Mouse (Mus musculus) forebrain, postnatal 0 days (tissue): ENCODE results near the gene Hfe. TPM values are rescaled to one million over a fixed set of nuclear protein-coding genes. Genes with fewer than 3 reads are reported as not detected.
"Not testable (repeated sequence)": the region's sequence is repeated elsewhere in the genome, so short reads cannot be mapped to it uniquely, and the experiment has no call there.

Experiments
- ATAC-seq: fragments of 200-750 bp; cut with Nextera tagmentation; 2 replicates; pipeline ENCODE4 v1.8.0; 2017; ENCODE audit warnings: mild to moderate bottlenecking, moderate library complexity
- DNase-seq: peaks from one replicate; pipeline ENCODE4 v3.0.0-alpha.2; 2015
- H3K27ac ChIP-seq: fragments of 300-500 bp; sonication (generic); 2 replicates; pipeline ENCODE4 v1.5.1; 2014; ENCODE audit warnings: low read depth, mild to moderate bottlenecking, antibody characterized with exemption, low read length, moderate library complexity, mixed read lengths
- H3K27me3 ChIP-seq: fragments of 300-500 bp; sonication (generic); 2 replicates; pipeline ENCODE4 v1.6.1; 2014; ENCODE audit warnings: mild to moderate bottlenecking, low read length, mixed read lengths; ENCODE audit not compliant: insufficient read depth
- H3K36me3 ChIP-seq: fragments of 300-500 bp; sonication (generic); 2 replicates; pipeline ENCODE4 v1.6.1; 2014; ENCODE audit warnings: mild to moderate bottlenecking, moderate library complexity; ENCODE audit not compliant: insufficient read depth
- H3K4me1 ChIP-seq: fragments of 300-500 bp; sonication (generic); 2 replicates; pipeline ENCODE4 v1.6.1; 2014; ENCODE audit warnings: antibody characterized with exemption; ENCODE audit not compliant: insufficient read depth
- H3K4me2 ChIP-seq: fragments of 300-500 bp; sonication (generic); 2 replicates; pipeline ENCODE4 v1.6.1; 2014; ENCODE audit warnings: low read depth, mild to moderate bottlenecking, moderate library complexity
- H3K4me3 ChIP-seq: fragments of 300-500 bp; sonication (generic); 2 replicates; pipeline ENCODE4 v1.5.1; 2014; ENCODE audit warnings: low read depth, low read length, mixed read lengths
- H3K9ac ChIP-seq: fragments of 300-500 bp; sonication (generic); 2 replicates; pipeline ENCODE4 v1.6.1; 2014; ENCODE audit warnings: mild to moderate bottlenecking
- H3K9me3 ChIP-seq: fragments of 300-500 bp; sonication (generic); 2 replicates; pipeline ENCODE4 v1.6.1; 2016; ENCODE audit warnings: low read length
- CTCF ChIP-seq: sonication (generic); IDR thresholded peaks from 2 replicates; pipeline ENCODE4 v1.5.1; 2016; ENCODE audit warnings: antibody characterized with exemption, control low read depth, low read depth
- WGBS: fragments of 180-500 bp; shearing (Covaris S2); extraction: QIAGEN DNeasy Blood & Tissue Kit; methylation state at CpG from one replicate; pipeline ENCODE4 v1.1.7; 2014; 5-methylcytosine and 5-hydroxymethylcytosine counted together
- polyA plus RNA-seq: library from polyadenylated mRNA; unstranded; fragments of >200 nt; fragmentation: Nextera tagmentation; extraction: Ambion mirVana; gene quantifications from 2 replicates; pipeline ENCODE4 v1.2.1, GENCODE M21; 2015
- total RNA-seq: library from RNA; depleted of rRNA; stranded (reverse); fragments of >200 nt; gene quantifications from 2 replicates; pipeline ENCODE4 v1.2.3, GENCODE M21; 2014

The Hfe gene
- total and polyA plus RNA-seq, 2 experiments from 2014 or later: 3.6 to 6.0 TPM

- Histone ChIP-seq H3K27me3 (no peaks in the 10 kb centered on the region), H3K9ac (no peak overlapping the region), H3K36me3 (no peaks in the 10 kb centered on the region), H3K4me3 (no peak overlapping the region), H3K4me1 (no peaks in the 10 kb centered on the region), H3K27ac (no peak overlapping the region), H3K4me2 (no peak overlapping the region), H3K9me3 (no peaks in the 10 kb centered on the region)
- no peak for TF ChIP-seq CTCF
- ATAC-seq: no peak
- no peak for DNase-seq
- 88% methylated on average over 18 of the region's 18 CpGs for WGBS
These were observed 18.0 kb upstream of the Hfe start for GRCm38 (mm10) chr13:23728472-23729191.

GRCm38 (mm10) chr13:23725213-23725612 is 14.6 kb upstream of the Hfe start:
- Histone ChIP-seq H3K4me1 (no peaks in the 10 kb centered on the region), H3K4me3 (no peak overlapping the region), H3K27ac (no peak overlapping the region), H3K36me3 (no peaks in the 10 kb centered on the region), H3K4me2 (no peak overlapping the region), H3K9me3 (no peaks in the 10 kb centered on the region), H3K27me3 (no peaks in the 10 kb centered on the region), H3K9ac (no peak overlapping the region)
- WGBS: 50% methylated on average over 1 of the region's 1 CpGs
- DNase-seq: no peak
- ATAC-seq: no peak
- no peak for TF ChIP-seq CTCF

- no peak overlapping the region for H3K4me3 ChIP-seq
- no peaks in the 10 kb centered on the region for H3K27me3 ChIP-seq
- H3K9me3 ChIP-seq: no peaks in the 10 kb centered on the region
- TF ChIP-seq CTCF: no peak
- no peak overlapping the region for H3K27ac ChIP-seq
- no peaks in the 10 kb centered on the region for H3K36me3 ChIP-seq
- no peak overlapping the region for H3K9ac ChIP-seq
- DNase-seq: no peak
- no peak for ATAC-seq
- no peak overlapping the region for H3K4me2 ChIP-seq
- H3K4me1 ChIP-seq: no peaks in the 10 kb centered on the region
- 92% methylated on average over 4 of the region's 4 CpGs for WGBS
These were observed 13.6 kb upstream of the Hfe start for GRCm38 (mm10) chr13:23724239-23724638.

DNA sequence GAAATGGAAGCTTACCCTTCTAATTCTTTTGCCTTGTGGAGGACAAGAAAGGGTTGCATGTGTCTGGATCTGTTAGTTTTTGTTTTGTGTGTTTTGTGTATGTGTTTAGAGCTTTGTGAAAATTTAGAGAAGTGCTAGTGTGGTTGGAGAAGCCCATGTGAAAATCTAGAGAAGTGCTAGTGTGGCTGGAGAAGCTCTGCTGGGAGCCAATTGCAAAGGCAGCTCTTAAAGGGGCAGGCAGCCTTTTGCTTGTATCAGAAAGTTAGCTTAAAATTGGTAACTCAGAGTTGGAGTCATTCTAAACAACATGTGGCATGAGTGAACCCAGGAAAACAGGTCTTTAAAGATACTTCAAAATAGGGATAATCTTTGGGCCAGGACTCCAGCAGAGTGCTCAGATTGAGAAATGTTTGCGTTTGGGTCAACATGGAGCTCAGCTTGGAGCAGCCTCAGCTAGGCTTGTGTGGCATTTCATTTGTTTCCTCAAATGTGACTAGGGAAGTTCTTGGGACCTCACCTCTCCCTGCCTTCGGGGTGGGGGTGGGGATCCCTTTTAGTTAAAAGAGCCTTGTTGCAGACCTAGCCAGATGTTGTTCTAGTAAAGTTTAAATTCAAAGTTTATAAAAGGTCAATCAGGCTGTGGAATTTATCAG is 7.1 kb upstream of the Hfe start:
- whole genome bisulfite sequencing: 15% methylated on average over 2 of the region's 2 CpGs
- H3K27ac ChIP-seq, H3K36me3 ChIP-seq, H3K9me3 ChIP-seq, H3K4me1 ChIP-seq, H3K27me3 ChIP-seq, H3K9ac ChIP-seq, H3K4me2 ChIP-seq, ATAC-seq, H3K4me3 ChIP-seq, DNase-seq: not testable (repeated sequence)

DNA sequence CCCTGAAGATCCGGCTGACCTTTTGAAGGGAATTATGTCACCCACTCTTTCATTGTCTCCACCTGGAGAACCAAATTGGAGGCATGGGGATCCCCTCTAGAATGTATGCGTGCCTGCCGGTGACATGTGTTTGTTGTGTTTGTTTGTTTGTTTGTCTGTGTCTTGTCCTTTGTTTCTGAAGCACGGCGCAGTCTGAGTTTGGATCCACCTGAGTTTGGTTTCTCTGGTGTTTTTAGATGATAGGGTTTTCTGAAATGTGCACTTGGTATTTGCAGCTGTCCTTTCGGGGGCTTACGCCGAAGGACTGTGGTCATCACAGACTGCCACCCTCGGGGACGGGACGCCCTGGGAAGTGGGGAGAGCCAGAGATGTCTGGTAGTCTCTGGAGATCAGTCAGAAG is 6.5 kb upstream of the Hfe start:
- Histone ChIP-seq H3K4me1 (no peaks in the 10 kb centered on the region), H3K27ac (no peak overlapping the region), H3K27me3 (no peaks in the 10 kb centered on the region), H3K9me3 (no peaks in the 10 kb centered on the region), H3K4me3 (no peak overlapping the region), H3K36me3 (no peaks in the 10 kb centered on the region), H3K9ac (no peak overlapping the region), H3K4me2 (no peak overlapping the region)
- ATAC-seq: no peak
- 60% methylated on average over 11 of the region's 11 CpGs for WGBS
- no peak for TF ChIP-seq CTCF
- no peak for DNase-seq

DNA sequence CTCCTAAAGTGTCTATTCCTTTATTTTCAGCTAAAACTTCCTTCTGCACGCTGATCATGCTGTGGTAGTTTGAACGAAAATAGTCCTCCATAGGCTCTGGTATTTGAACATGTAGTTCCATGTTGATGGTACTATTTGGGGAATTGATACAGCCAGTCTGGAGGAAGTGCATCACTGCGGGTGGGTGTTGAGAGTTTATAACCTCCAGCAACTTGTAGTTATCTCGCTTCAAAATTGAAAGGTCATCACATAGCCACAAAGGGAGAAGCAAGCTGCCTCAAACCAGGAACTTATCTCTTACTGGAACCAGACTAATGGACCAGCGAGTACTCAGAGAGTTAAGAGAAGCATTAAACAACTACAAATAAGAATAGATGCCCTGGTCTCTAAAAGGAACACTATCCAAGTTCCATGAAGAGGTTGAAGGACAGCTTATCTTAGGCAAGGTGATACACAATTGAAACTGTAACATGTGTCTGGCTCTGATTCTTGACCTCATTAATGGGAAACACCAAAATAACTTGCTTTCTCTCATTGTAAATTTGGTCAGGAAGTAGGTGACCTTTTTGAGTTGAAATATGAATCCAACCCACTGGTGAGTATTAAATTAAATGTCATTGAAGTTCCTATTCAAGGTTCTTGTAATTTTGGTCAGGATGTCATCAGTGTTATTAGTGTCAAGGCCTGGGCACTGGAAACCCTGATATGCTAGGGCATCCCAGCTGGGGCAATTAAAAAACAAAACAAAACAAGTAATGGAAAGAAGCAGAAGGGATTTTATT is 5.8 kb upstream of the Hfe start:
- no peak for TF ChIP-seq CTCF
- no peak for ATAC-seq
- 89% methylated on average over 5 of the region's 5 CpGs for WGBS

More for the DNA sequence above, 5.8 kb upstream of the Hfe start:
- H3K4me1 ChIP-seq: no peaks in the 10 kb centered on the region
- no peak overlapping the region for H3K9ac ChIP-seq
- no peaks in the 10 kb centered on the region for H3K27me3 ChIP-seq
- H3K27ac ChIP-seq: no peak overlapping the region
- no peak overlapping the region for H3K4me3 ChIP-seq
- no peak overlapping the region for H3K4me2 ChIP-seq
- DNase-seq: no peak
- no peaks in the 10 kb centered on the region for H3K36me3 ChIP-seq
- no peaks in the 10 kb centered on the region for H3K9me3 ChIP-seq
